Mouse (Mus musculus) olfactory bulb, adult 2 months (tissue): ENCODE measurements around the gene C1ql4. TPM values are rescaled to one million over a fixed set of nuclear protein-coding genes. Genes with fewer than 3 reads are reported as not detected.
A peak's percentile ranks its signal among the peaks of the same experiment; 100 is the strongest.

Experiments
- H3K27ac ChIP-seq: fragments of 200-500 bp; 2 replicates; pipeline ENCODE4 v1.5.1; 2012; ENCODE audit warnings: low read depth, low read length; ENCODE audit not compliant: insufficient read depth
- H3K4me1 ChIP-seq: fragments of 200-500 bp; 2 replicates; pipeline ENCODE4 v1.6.1; 2012; ENCODE audit warnings: low read length; ENCODE audit not compliant: control insufficient read depth, insufficient read depth
- H3K4me3 ChIP-seq: fragments of 200-500 bp; 2 replicates; pipeline ENCODE4 v1.5.1; 2012; ENCODE audit warnings: mild to moderate bottlenecking, low read depth, low read length, moderate library complexity; ENCODE audit not compliant: insufficient read depth
- CTCF ChIP-seq: fragments of 200-500 bp; IDR thresholded peaks from 2 replicates; pipeline ENCODE4 v1.5.1; 2012; ENCODE audit warnings: low read depth, mild to moderate bottlenecking, low read length, moderate library complexity; ENCODE audit not compliant: insufficient read depth
- POLR2A ChIP-seq: fragments of 200-500 bp; IDR thresholded peaks from 2 replicates; pipeline ENCODE4 v1.6.1; 2012; ENCODE audit warnings: mild to moderate bottlenecking, low read depth, low read length, moderate library complexity; ENCODE audit not compliant: insufficient read depth
- WGBS: fragments of 180-500 bp; shearing (Covaris S2); methylation state at CpG from one replicate; pipeline ENCODE4 v1.1.7; 2018; 5-methylcytosine and 5-hydroxymethylcytosine counted together
- polyA plus RNA-seq: library from polyadenylated mRNA; stranded (reverse); fragments of >200 nt; gene quantifications from 2 replicates; pipeline ENCODE4 v1.2.4, GENCODE M21; 2012; ENCODE audit warnings: low replicate concordance; ENCODE audit not compliant: missing spikeins, insufficient read depth, insufficient read length

The C1ql4 gene
- not detected in 2 replicates for polyA plus RNA-seq

DNA sequence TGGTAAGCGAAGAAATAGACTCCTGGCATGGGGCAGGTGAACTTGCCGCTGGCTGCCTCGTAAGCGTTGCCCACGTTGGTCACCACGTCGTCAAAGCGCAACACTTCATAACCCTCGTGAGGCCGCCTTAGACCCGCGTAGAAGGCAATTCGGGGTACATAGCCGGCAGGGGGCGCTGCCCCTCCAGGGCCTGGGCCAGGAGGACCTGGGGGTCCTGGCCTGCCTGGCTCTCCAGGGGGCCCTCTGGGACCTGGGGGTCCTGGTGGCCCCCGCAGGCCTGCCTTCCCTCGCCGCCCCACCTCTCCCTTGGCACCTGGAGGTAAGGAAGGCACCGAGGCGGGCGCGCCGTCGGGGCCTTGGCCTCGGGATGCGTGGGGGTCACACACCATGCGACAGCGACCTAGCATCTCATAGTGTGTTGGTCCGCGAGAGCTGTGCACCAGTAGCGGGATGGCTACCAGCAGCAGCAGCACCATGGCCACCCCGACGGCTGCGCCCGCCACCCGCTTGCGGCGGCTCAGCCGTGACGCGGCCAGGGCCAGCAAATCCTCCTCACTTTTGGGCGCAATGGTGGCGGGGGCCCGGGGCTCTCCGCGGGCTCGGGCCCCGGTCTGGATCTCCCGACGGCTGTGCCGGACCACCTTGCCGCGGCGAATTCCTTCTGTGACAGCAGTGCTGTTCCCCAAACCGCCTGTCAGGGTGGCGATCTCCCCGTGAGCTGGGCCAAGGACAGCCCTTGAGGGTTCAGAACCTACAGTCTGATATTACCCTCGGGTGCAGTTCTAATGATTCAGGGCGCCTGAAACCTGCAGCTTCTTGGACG, at the start of gene C1ql4:
Gene C1ql4, minus strand, starts transcription at position 565 of the 823 bp plus-strand sequence.
- WGBS, result 11% methylated on average over 60 of the region's 60 CpGs
- Histone ChIP-seq H3K4me3 (peak within 1 kb of the TSS; percentile 17), H3K27ac (no peak within 1 kb of the TSS), H3K4me1 (peaks cover 4% of the 10 kb centered on the region; the same call in 1 of the 2 replicates)
- TF ChIP-seq POLR2A (no peak), CTCF (no peak; the same call in 1 of the 2 replicates)

DNA sequence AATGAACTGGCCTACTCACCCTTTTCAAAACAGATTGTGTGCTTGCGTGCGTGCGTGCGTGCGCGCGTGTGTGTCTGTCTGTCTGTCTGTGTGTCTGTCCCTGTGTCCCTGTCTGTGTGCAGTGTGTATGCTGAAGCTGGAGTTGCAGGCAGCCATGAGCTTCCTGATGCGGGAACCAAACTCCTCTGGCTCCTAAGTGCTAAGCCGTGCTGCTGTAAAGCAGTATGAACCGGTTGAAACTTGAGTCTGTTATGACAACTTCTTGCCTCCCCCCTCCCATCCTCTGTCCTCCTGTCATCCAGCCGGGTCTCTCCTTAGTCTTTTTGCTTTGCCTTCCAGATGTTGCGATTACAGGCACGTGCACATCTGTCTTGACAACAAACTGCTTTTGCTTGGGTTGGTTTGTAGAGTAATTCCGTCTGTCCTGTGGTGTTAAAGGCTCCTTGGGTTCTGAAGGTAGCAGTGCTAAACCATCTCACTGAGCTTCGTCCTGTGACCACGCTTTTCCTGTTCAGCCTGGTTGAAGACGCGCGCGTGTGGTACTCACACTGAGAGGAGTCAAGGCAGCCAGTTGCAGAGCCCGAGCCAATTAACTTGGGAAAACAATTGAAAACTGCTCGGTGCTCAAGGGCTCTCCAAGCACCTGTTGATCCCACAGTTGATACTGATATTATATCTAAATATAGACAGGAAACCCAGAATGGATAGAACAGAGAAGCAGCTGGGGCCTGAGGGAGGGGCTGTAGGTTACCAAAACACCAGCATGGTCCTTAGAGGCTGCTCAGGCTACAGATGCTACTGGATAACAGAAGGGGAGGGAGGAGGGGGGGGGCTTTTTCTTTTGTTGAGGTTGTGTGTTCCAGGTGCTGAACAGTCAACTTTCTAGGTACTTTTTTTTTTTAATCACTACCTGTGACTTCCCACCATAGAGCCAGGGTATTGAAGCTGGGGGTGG, 42.6 kb upstream of the C1ql4 start:
- 54% methylated on average over 22 of the region's 22 CpGs for WGBS

DNA sequence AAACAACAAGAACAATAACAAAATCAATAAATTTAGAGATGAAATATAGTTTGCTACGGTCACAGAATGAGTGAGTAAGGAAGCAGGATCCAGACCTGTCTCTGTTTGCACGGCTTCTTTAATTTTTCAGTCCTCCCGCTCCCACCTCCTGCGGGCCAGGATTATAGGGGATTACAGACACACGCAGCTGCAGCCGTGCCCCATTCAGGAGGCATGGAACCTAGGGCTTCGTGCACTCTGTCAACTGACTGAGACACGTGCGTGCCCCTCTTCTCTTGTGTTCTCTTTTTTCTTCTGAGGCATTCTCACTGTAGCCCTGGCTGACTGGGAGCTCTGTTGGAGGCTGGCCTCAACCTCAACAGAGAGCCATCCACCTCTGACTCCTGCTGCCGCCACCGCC, 41.8 kb upstream of the C1ql4 start:
- no peak overlapping the region for H3K4me3 ChIP-seq
- no peak for TF ChIP-seq CTCF
- no peak for TF ChIP-seq POLR2A
- 0 out of 2 replicates have a peak overlapping the region, but pooled peaks have one; percentile 28 for H3K27ac ChIP-seq
- H3K4me1 ChIP-seq, result peaks cover 24% of the 10 kb centered on the region
- WGBS, result 36% methylated on average over 11 of the region's 11 CpGs

More for the DNA sequence above, 42.6 kb upstream of the C1ql4 start:
- peaks cover 25% of the 10 kb centered on the region for H3K4me1 ChIP-seq
- TF ChIP-seq POLR2A, result no peak
- no peak overlapping the region for H3K27ac ChIP-seq
- peak overlapping the region; percentile 21; the same call in 1 of the 2 replicates for H3K4me3 ChIP-seq

DNA sequence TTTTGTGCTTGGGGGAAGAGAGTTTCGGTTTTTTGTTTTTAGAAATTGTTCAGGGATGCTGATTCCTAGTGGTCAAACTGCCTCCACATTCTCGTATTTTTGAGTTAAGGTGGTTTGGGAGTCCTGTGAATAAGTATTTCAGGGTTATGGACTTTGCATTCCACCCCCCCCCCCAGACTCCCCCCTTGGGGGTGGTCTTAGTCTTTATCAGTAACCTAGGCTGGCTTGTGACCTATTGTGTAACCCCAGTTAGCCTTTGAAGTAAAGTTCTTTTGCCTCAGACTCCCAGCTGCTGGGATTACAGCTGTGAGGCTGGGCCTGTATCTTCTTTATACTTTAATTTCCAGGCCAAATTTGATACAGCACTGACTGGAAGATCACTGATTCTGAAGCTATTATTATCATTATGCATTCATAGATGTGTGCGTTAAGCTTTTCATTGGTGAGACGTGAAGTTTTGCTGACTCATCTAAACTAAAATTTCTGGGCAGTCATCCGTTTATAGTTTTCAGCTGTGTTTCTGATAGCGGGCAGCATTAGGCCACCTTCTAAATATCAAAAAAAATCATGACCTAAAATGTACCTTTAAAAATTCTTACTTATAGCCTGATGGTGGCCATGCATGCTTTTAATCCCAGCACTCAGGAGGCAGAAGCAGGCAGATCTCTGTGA, 40.4 kb upstream of the C1ql4 start:
- TF ChIP-seq CTCF (no peak), POLR2A (no peak)
- Histone ChIP-seq H3K27ac (no peak overlapping the region), H3K4me3 (no peak overlapping the region), H3K4me1 (peaks cover 18% of the 10 kb centered on the region)
- 42% methylated on average over 6 of the region's 6 CpGs for WGBS

DNA sequence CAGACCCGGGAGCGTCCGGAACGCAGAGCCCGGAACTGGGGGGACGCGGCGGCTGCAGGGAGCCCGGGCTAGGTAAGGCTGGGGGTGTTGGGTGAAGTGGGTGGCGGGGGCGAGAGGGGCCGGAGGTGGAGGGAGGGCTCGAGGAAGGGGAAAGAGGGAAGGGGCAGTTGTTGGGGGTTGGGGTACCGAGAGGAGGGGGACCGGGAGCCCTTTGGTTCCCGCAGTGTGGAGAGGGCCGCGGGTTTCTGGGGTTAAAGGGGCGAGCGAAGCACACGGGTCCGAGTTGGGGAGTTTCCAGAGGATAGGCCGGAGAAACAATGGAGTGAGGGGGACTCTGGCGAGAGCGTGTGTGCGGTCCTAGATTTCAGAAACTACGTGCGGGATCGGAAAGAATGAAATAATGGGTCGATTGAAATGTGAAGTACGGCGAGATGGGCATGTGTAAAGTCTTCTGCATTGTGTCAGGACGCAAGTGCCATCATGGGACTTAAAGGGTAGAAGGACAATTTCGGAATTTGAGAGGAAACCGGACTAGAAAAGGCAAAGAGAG, 39.3 kb upstream of the C1ql4 start:
- under 1% methylated on average over 33 of the region's 35 CpGs for WGBS
- no peak for TF ChIP-seq POLR2A
- no peak for TF ChIP-seq CTCF
- Histone ChIP-seq H3K4me3 (peak overlapping the region; percentile 76), H3K4me1 (peaks cover 18% of the 10 kb centered on the region), H3K27ac (0 out of 2 replicates have a peak overlapping the region, but pooled peaks have one; percentile 85)

DNA sequence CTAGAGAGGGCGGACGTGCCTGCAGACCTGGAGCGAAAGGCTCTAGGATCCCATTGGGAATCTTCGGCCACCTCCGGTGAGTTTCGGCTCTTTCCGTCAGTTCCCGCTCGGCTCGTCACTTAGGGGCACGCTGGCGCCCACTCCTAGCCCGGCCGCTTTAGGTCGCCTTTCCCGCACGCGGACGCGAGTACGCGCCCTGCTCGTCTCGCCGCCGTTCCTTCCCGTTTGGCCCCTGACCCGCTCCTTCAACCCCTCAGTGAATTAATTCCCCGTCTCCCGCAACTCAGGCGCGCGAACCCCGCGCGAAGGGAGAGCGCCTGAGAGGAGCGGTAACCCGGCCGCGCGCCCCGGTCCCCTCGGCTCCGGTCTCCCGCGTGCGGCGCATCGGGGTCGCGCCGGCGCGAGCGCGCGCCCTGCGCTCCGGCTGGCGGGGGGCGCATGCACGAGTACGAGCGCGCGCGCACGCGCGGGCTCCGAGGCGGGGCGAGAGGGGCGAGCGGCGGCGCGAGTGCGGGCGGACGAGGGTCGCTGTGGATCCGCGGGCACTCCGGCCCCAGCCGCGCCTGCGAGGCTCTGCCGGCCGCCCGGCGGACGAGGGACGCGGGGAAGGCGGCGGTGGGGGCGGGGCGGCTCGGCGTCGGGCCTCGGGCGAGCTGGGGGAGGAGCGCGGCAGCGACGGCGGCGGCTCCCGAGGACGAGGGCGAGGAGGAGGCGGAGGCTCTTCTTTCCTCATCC, 38.6 kb upstream of the C1ql4 start:
- 2% methylated on average over 115 of the region's 115 CpGs for WGBS
- Histone ChIP-seq H3K4me3 (peak overlapping the region; percentile 76), H3K4me1 (peaks cover 18% of the 10 kb centered on the region), H3K27ac (peak overlapping the region; percentile 85)
- no peak for TF ChIP-seq CTCF
- peak; percentile 75 for TF ChIP-seq POLR2A

DNA sequence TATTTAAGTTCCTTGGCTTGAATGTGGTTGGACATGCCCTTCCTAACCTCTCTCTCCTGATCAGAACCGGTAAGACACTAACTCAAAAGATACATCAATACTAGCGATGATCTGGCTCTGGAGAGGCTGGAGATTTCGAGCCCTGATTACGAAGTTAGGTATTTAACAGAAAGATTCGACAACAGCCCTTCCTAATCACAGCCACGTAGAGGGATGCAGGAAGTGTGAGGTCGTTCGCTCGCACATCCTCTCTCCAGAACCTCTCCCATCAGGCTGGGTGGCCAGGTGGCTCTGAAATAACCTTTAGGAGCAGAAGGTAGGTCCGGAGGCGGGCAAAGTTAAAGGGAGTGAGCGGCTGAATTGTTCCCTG, 38.1 kb upstream of the C1ql4 start, which contains the start of gene Spats2:
Gene Spats2, plus strand, starts transcription at position 206 of the 370 bp plus-strand sequence.
- Histone ChIP-seq H3K4me1 (peaks cover 20% of the 10 kb centered on the region), H3K4me3 (peak within 1 kb of the TSS; percentile 76), H3K27ac (peak within 1 kb of the TSS; percentile 85)
- WGBS, result under 1% methylated on average over 12 of the region's 12 CpGs
- TF ChIP-seq POLR2A, result no peak
- TF ChIP-seq CTCF, result no peak

DNA sequence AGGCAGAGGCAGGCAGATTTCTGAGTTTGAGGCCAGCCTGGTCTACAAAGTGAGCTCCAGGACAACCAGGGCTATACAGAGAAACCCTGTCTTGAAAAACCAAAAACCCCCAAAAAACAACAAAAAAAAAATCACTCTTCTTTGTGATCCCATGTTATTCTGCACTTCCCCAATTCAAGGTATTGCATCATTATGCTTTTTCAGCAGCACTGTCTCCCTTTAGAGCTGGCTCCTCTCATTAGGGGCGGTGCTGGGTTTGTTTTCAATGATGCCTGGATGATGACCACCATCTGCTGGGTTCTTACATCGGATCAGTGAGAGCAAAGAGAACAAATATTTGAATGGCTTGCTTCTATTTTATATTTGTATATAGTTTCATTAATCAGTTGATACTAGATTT, 35.0 kb upstream of the C1ql4 start:
- TF ChIP-seq POLR2A (no peak), CTCF (no peak)
- WGBS, result 84% methylated on average over 2 of the region's 2 CpGs
- Histone ChIP-seq H3K4me3 (no peak overlapping the region), H3K4me1 (peaks cover 5% of the 10 kb centered on the region), H3K27ac (no peak overlapping the region)
